Mouse (Mus musculus): ENCODE results near the gene Tmeff2.

- TF ChIP-seq CTCF (IDR thresholded peaks at IDR 0.05; ENCODE audit: insufficient read depth, low read depth, low read length) (no peak), POLR2A (IDR thresholded peaks at IDR 0.05; ENCODE audit: insufficient read depth, low read depth, low read length) (no peak)
Measured at GRCm38 (mm10) chr1:51139605-51140004, 239.2 kb downstream of the Tmeff2 start.

Data from olfactory bulb, adult 2 months (tissue).